Mouse (Mus musculus) heart, adult 2 months (tissue): ENCODE measurements around the gene Mthfd2.

Source experiments
- CTCF ChIP-seq: fragments of 200-600 bp; IDR thresholded peaks from 2 replicates; pipeline ENCODE4 v1.8.1; 2022; ENCODE audit warnings: antibody characterized with exemption, mild to moderate bottlenecking, moderate library complexity
- EP300 ChIP-seq: fragments of 200-500 bp; IDR thresholded peaks from 2 replicates; pipeline ENCODE4 v1.6.1; 2011; ENCODE audit warnings: low read depth, low read length, control low read depth; ENCODE audit not compliant: insufficient read depth
- POLR2A ChIP-seq: fragments of 200-500 bp; IDR thresholded peaks from 2 replicates; pipeline ENCODE4 v1.6.1; 2011; ENCODE audit warnings: mild to moderate bottlenecking, low read depth, low read length, control low read depth; ENCODE audit not compliant: insufficient read depth

- no peak for TF ChIP-seq CTCF
- no peak for TF ChIP-seq POLR2A
- no peak for TF ChIP-seq EP300
Observed at GRCm38 (mm10) chr6:83363075-83363474, 37.4 kb upstream of the Mthfd2 start.
